Mouse (Mus musculus): ENCODE data around the gene Plxdc1.

The Plxdc1 gene

DNA sequence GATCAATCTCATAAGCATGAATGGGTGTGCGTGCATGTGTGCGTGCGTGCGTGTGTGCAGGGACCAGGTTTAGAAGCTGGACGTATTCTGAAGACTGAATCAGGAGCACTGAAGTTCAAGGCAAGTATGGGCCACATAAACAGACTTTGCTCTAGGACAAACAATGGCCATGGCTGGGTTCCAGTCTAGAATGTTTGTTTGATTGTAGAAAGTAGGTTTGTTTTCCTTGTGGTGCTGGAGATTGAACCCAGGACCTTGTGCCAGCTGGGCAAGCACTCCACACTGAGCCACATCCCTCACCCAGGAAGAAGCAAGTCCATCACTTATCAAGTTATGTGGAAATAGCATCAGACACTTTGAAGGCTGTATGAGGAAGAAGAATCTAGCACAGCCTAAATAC, 29.9 kb upstream of the Plxdc1 start:
- no peak for DNase-seq (ENCODE audit: low spot score)

DNA sequence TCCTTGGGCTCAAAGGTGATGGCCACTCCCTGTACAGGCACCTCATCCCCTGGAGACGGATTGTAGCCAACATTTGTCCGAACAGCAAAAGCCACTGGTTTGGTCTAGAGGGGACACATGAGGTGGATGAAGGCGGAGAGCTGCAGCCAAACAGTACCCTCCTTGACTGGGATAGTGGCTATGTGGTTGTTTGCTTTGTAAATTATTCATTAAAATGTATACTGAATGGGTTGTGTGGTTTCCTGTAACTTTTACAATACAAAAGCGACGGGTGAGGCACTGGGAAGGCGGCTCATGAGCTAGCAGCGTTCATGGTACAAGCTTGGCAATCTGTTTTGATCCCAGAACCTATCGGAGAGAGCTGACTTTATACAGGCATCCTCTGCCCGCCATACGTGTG, 26.6 kb upstream of the Plxdc1 start:
- DNase-seq (ENCODE audit: low spot score) = no peak

DNA sequence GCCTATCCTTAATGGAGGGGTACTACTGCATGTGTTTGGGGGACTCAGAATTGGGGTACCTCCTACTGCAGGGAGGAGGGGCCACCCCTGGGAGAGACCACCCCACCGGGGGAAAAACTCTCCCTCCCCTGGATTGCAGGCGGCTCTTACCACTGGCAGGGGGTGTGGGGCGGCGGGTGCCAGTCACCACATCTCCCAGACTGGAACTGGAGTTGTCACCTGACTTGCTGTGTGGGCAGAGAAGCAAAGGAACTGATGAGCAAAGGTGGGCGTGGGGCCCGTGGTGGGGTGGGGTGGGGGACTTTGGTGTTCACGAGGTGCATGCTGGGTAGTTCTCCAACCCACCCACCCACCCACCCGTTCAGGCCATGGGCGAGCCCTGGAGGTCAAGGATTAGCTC, 25.5 kb upstream of the Plxdc1 start:
- no peak for DNase-seq (ENCODE audit: low spot score)

DNA sequence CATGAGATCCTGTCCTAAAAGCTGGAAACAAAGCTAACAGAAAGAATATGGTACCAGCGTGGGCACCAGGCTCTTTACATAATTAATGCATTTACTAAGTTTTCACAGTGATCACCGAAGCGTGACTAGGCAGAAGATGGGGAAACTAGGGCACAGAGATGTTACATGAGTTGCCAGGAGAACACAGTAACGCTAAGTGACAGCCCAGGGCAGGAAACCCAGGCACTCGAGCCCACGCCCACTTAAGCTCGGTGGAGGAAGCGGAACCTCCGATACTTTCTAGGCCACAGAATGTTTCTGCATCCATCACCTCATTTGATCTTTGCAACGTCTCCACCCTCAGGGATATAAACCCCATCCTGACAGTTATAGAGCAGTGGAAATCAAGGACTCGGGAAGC, 21.8 kb upstream of the Plxdc1 start:
- DNase-seq (ENCODE audit: low spot score) = no peak

DNA sequence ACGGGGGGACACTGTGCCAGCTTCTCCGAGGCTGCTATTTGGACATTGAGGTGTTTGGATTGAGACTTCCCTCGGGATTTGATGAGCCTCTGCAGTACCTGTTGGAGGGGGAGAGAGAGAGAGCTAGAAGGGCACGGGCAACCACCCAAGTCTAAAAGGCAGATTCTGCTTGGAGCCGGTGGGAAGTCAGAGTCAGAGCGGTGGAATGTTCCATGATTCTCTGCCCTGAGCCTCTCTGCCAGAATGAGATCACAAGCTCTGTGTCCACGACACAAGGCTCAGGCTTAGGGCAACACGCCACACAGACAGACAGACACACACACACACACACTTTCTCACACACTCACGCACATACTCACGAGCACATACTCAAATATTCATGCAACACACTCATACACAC, 19.4 kb upstream of the Plxdc1 start:
- no peak for DNase-seq (ENCODE audit: low spot score)

DNA sequence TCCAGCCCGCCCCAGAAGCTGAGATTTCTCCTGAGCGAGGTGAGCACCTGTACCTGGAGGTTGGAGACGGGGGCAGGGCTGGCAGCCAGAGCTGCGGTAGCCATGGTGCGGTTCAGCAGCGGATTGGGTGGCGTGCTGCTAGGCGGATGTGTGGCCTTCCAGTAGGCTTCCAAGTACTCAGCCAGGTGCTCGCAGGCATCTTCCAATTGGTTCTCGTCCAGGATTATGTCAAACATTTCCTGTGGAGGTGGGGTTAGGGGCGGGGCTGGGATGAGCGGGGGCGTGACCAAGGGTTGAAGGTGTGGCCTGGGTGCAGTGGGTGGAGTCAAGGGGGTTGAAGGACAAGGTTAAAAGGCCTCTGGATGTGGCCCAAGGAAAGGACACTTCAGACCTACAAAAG, 18.8 kb upstream of the Plxdc1 start:
- DNase-seq (ENCODE audit: low spot score) = peak; percentile 70

DNA sequence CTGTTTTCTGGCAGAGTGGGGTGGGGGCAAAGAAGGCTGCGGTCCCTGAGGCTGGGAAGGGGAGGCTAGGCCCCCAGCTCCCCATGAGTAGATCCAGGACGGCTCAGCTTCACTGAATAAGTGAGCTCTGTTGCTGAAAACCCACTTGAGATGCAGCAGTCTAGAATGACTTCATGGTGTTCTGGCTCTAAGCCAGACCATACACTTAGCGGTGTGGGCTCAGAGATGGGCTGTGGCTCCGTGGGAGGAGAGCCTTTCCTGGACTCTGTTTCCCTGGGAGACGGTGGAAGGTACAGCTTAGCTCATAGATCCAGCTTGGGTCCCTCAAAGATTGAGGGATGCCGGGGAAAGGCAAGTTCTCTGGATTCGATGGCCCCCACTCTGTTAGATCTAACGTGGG, 17.9 kb upstream of the Plxdc1 start:
- DNase-seq (ENCODE audit: low spot score) = no peak

DNA sequence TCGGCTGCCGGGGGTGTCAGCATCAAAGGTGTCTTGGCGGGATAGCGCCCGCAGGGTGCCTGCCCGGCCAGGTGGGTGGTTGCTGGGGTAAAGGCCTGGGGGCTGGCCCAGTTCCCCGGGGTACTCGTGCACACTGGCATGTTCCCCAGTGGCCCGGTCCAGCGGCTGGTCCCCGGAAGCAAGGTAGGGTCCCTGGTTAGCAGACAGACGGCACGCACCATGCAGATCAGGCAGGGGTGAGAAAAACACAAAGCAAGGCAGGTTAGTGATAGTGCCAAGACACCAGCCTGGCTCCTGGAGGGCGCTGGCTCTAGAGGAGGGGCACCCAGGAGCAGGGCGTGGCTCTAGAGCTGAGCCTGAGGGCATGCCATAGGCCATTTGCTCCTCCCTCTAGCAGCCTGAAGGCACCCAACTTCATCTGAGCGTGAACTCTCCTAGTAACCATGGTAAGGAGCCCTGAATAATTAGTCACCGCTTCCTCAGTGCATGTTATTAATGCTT, 17.0 kb upstream of the Plxdc1 start:
- no peak for DNase-seq (ENCODE audit: low spot score)

DNA sequence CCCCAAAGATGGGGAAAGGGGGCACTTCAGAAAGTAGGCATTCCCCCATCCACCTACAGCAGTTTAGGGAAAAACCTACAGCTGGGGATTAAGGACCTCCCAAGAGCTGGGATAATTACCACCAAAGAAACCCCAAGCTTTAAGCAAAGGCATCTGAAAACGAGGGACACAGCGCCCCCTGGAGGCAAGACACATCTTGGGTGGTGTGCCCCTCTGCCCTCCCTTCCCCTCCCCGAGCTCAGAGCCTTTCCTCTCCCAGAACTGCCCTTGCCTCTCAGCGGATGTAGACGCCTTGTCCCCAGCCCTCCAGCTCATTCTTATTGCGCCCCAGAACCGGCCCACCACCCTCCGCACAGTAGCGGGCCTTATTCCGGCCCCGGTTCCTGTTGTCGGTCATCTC, 16.4 kb upstream of the Plxdc1 start:
- peak; percentile 77 for DNase-seq (ENCODE audit: low spot score)

DNA sequence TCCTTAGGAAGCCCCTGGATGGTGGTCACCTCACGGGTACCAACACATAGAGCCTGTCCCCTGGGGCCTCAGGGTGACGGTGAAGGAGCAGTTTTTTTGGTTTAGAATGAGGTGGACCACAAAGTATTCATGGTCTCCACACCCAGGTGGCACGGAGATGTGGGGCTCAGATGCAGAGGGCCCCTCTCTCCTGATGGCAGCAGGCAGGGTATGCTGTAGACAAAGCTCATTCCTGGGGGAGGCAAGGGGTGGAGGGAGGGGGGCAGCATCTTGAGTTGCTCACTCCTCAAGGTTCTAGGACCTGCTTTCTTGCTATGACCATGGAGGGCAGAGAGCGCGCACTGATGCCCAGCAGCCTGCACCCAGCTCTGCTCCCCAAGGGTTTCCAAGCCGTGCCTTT, 15.7 kb upstream of the Plxdc1 start:
- no peak for DNase-seq (ENCODE audit: low spot score)

DNA sequence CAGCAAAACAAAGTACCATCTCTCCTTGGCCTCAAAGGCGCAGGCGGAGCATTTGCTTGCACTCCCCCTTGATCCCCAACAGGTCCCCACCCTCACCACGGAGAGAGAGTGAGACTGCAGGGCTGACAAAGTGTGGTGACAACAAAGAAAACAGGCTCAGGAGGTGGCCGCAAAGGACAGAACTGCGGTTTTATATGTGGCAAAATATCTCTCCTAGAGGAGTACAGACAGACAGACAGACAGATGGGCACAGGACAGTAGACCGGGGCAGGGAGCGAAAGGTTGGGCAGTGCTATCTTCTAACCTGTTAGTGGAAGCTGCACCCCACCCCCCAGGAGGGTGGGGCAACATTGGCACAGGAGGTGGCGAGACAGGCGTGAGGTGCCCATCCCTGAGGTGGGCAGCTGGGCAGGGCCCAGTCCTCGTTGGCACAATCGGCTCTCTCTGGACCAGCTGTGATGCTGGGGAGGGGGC, 15.1 kb upstream of the Plxdc1 start:
- DNase-seq (ENCODE audit: low spot score) = no peak

DNA sequence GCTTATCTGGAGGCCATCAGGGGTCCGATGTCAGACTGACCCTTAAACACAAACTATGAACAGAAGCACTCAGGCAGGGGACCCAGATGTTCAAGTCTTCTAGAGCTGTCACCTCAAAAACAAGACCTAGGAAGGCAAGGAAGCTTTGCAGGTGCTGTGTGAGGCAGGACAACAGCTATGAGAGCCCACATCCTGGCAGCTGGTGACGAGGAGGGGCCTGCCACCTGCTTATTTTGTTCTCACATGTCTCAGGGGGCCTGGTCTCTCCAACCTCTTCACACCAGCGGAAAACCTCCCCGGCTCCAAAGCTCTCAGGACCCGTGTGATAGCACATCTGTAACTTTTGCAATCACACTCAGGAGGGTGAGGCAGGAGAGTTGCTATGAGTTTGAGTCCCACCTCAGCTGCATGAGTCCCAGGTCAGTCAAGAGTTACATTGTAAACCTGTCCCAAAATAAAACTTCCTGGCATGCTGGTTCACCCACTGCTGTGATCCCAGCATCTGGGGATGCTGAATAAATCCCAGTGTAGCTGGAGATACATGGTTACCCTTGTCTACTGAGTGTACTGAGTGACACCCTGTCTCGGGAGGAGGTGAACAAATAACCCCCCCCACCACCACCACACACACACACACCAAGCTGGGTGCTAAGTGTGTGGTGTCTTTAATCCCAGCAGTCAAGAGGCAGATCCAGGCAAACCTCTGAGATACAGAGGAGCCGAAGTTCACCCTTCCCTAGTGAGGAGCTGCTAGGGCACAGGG, 14.3 kb upstream of the Plxdc1 start:
- peak; percentile 51 for DNase-seq (ENCODE audit: low spot score)

DNA sequence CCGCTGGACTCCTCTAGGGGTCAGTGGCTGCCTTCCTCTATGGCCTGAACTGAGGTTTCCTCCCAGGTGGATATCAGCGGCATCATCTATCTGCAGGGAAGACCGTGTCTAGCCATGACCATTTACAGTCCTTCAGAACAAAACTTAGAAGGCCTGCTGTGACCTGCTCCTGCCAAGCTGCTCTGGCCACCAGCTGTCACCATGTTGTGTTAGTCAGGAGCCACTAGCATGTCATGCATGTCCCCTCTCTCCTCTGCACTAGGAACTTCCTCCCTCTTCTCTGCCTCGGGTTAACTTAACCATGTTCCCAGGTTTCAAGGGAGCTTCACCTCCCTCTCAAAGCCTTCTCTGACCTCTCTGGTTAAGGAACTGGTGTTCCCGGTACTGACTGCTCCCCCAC, 13.5 kb upstream of the Plxdc1 start:
- no peak for DNase-seq (ENCODE audit: low spot score)

DNA sequence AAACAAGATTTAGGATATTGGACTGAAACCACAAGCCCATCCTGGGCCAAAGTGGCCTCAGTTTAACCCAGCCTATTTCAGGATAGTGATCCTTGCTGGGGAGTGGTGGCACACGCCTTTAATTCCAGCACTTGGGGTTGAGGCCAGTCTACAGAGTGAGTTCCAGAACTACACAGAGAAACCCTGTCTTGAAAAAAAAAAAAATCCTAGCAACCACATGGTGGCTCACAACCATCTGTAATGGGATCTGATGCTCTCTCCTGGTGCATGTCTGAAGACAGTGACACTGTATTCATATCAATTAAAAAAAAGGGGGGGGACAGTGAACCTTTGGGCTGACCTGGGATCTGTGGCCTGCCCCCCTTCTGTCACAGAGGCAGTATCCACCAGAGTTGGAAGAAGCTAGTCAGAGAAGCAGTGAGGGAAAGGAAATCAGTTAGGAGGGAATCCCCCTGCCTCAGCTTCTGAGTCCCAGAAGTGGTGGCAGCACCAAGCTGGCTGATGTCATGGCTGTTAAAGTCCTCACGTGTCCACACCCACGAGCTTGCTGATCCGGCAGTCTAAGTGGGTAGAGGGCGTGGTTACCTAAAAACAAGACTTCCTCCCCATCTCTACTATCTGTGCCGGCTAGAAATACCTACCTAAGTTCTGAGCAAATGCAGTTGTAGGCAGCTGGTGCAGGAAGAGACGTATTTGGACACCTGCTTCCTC, 12.8 kb upstream of the Plxdc1 start:
- DNase-seq (ENCODE audit: low spot score) = no peak

DNA sequence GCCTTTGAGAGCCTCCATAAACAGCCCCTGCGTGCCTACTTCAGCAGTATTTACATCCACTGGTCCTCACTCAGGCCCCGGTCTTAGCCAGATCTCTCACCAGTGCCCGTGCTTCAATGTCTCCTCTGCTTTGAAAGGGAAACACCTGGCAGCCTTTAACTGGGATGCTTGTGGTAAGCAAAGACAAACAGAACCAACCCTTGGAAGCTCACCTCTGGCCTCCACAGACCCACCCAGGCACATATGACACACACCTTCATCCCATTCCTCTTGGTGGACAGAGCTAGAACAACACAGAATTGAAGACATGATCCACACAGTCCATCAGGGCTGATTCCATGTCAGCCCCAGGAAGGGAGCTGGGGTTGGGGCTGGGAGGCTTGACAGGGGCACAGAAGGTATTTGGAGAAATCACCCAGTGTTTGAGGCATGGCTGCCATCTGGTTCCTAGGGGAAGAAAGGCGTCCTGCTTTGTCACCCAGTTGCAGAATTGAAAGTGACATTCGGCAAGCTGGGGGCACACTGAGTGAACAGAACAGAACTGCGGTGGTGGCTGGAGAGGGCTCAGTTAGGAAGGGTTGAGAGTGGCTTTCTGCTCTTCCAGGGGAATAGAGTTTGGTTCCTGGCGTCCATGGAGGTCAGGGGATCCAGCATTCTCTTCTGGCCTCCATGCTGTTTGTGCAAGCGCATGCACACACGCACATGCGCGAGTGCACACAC, 12.0 kb upstream of the Plxdc1 start:
- DNase-seq (ENCODE audit: low spot score) = no peak

DNA sequence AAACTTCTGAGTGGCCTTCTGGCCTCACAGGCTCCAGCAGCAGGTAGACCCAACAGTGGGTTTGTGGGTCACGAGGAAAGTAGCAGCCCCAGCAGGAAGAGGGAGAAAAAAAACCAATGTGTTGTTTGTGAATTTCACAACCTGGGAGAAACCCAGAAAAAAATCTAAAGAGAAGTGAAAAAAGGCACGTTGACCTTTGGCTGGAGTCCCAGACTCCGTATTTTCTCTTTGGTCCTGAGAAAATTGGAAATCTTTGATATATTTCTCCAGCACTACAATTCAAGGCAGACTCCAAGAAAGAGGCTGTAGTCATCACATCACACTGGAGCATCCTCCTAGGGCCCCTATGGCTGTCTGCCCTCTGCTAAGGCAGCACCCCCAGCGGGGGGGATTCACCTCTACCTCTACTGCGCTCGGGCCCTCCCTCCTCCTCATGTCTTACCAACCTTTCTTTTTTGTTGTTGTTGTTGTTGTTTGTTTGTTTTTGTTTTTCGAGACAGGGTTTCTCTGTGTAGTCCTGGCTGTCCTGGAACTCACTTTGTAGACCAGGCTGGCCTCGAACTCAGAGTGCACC, 11.2 kb upstream of the Plxdc1 start:
- DNase-seq (ENCODE audit: low spot score) = no peak

DNA sequence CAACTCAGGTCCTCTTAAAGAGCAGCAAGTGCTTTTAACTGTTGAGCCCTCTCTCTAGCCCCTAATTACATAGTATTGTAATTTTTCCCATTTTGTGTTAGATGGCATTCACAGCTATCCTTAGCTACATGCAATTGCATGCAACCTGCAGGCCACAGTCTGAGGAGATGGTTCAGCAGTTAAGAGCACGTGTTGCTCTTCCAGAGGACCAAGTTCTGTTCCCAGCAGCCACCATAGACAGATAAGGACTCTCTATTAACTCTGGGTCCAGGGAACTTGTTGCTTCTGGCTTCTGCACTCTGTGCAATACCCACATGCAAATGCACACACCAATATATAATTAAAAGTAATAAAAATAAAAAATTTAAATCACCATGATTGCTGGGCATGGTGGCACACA, 10.4 kb upstream of the Plxdc1 start:
- no peak for DNase-seq (ENCODE audit: low spot score)

DNA sequence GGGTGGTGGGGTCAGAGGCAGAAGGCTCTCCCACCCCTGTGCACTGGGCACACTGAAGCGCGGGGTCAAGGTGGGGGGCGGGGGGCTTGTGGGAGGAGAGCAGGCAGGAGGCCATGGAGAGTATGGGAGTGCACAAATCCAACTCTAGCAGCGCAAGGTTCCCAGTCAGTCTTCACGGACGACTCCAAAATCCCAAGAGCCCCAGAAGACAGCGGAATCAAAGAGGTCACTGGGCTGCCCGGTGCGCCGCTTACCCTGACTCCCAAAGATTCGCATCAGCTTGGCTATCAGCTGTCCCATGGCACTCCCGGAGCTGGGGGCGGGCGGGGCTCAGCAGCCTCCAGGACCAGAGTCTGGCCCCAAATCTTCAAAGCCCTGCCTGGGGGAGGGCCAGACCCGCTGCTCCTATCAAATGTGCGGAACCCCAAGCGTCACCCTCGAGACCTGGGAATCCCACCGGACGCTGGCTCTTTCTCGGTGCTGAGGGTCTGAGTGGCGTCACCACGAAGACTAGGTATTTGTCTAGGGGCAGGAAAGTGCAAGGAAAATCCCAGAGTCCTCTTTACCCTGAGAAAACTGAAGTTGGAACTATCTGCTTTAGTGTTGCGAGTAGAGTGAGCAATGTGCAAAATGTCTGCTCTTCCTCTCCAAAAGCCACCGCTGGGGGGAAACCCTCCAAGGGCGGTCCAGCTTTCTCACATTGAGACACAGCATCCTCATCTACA, 9.5 kb upstream of the Plxdc1 start, which contains the start of gene Arl5c:
Arl5c (minus strand) TSS at position 618 of the 725 bp plus-strand sequence.
- DNase-seq (ENCODE audit: low spot score) = no peak

DNA sequence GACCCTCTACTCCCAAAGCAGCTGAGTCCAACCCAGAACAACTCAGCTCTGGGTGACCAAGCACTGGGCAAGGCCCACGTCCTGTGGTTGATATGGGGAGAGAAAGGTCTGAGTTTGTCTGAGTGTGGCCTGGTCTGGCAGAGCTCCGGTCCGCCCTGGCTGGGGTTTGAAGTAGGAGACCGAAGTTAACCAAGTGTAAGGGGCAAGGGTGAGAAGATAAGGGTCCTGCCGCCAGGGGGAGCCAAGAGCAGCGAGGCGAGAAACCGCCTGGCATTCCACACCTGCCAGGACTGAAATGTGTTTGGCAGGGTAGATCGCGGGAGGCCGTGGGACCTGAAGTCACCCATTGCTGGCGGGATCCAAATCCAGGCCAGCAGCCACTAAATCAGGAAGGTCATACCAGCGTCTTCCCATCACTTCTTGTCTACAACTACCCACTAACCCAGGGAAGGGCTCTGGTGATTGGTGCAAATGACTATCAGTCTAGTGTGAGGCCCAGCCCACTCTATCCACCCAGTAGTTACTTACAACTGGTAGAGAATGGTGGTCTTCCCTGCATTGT, 8.4 kb upstream of the Plxdc1 start:
- peak; percentile 74 for DNase-seq (ENCODE audit: low spot score)

DNA sequence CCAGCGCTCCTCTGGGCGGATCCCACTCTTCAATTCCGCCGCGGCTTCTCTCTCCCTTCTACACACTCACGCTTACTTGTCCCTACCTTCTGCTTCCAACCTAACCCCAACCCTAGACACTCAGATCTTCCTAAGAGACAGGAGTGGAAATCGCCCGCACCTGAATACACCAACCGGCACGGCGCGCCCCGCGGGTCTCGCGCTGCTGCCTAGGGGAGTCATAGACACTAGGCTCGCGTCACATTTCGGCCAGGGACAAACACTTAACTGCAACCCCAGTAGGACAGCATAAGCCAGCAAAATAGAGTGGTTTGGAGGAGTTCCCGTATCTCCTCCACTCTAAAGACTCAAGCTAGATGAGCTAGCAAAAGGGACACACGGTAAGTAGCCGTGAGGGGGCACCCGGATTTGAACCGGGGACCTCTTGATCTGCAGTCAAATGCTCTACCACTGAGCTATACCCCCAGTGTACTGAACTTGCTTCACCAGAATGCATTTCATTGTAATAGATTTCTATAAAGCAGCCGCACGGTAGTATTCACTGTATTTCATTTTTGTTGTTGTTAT, 2.4 kb upstream of the Plxdc1 start:
- DNase-seq (ENCODE audit: low spot score) = peak; percentile 85
